Mouse (Mus musculus): ENCODE results near the gene Slc44a4.

Gene Slc44a4

GRCm38 (mm10) chr17:34913930-34914665 lies at the start of gene Slc44a4:
Gene Slc44a4 (plus strand): TSS chr17:34914466.
- no peak for DNase-seq

GRCm38 (mm10) chr17:34865981-34866380 lies 48.3 kb upstream of the Slc44a4 start:
- no peak for DNase-seq

GRCm38 (mm10) chr17:34874321-34874720 lies 39.9 kb upstream of the Slc44a4 start:
- no peak for DNase-seq

- no peak for DNase-seq
Measured at GRCm38 (mm10) chr17:34879336-34879879, 34.9 kb upstream of the Slc44a4 start, which contains the start of gene Zbtb12. Gene Zbtb12 (plus strand): TSS chr17:34879483.

DNA sequence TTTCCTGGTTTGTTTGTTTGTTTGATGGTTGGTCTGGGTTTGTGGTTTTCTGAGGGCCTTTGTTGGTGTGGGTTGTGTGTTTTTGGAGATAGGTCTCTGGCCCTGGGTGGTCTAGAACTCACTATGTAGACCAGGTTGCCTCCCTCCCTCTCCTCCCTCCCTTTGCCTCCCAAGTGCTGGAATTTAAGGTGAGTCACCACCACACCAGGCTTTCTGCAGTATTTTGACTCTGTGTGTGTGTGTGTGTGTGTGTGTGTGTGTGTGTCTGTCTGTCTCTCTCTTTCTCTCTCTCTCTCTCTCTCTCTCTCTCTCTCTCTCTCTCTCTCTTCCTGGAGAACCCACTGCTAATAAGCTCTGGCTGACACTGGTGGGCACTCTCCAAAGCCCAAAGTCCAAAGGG lies 33.1 kb upstream of the Slc44a4 start:
- no peak for DNase-seq

DNA sequence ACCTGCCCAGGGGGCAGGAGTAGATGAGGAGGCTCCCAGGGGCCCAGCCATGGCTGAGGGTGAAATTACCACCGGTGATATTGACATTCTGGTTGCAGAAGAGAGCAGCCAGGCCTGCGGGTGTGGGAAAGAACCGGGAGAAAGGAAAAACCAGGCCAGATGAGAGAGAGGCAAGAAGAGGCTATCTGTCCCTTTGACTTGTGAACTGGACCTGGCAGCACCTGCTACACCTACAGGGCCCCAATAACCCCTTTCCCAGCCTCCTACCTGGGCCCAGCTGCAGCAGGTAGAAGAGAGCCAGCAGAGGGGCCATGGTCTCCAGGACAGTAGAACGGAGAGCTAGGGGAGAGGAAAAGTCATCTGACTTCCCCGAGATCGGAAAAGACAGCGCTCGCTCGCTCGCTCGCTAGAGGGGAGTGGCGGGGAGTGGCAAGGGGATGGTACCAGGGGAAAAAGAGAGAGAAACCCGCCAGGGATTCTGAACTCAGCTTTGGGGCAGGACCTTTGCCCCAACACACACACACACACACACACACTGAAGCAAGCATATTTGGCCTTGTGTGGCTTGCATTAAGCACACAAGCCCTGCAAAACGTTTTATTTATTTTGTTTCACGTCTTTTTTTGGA lies 32.5 kb upstream of the Slc44a4 start, which contains the start of gene Gm20547:
TSS of gene Gm20547 (minus strand) at position 360 of the 628 bp plus-strand sequence.
- no peak for DNase-seq

DNA sequence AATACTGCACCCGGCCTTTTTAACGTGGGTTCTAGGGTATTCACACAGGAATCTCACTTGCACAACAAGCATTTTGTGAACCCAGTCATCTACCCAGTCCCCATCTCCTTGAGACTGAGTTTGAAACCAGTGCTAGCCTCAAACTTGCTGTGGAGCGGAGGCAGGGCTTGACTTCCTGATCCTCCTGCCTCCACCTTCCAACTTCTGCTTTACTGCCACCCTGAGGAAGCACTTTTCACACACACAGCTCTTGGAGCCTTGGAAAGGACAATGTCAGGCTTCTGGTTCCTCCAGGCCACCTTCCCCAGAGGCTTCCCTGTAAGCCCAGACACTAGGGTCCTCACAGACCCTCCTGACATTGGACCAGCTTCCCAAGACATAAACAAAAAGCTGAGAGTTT lies 30.9 kb upstream of the Slc44a4 start:
- no peak for DNase-seq

GRCm38 (mm10) chr17:34884704-34885103 lies 29.6 kb upstream of the Slc44a4 start:
- DNase-seq: no peak

- DNase-seq: no peak
Measured at GRCm38 (mm10) chr17:34885615-34886014, 28.7 kb upstream of the Slc44a4 start.

GRCm38 (mm10) chr17:34887942-34888341 lies 26.3 kb upstream of the Slc44a4 start:
- no peak for DNase-seq

DNA sequence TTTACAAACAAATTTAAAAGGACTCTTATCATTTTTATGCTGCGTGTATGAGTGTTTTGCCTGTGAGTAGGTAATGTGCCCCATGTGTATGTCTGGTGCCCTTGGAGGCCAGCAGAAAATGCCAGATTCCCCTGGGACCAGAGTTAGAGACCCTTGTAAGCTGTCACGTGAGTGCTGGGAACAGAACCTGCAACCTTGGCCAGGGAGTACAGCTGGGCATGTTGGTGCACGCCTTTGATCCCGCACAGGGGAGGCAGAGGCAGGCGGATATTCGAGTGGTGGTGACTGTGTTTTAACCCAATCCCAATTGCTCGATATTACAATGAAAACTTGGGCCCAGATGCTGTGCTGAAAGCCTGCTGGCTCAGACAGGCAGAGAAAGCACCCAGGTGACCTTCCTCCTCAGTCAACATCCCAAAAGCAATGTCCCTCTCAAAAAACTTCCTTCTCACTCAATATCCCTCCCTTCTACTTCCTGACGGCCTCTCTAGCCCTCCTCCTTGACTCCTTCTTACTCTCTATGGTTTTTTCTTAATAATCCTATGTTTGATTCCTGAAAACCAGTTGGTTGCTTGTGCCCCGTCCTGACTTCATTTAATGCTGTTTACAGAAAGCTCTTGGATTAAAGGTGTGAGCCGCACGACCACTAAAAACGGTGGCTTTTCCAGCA lies 24.1 kb upstream of the Slc44a4 start:
- no peak for DNase-seq

DNA sequence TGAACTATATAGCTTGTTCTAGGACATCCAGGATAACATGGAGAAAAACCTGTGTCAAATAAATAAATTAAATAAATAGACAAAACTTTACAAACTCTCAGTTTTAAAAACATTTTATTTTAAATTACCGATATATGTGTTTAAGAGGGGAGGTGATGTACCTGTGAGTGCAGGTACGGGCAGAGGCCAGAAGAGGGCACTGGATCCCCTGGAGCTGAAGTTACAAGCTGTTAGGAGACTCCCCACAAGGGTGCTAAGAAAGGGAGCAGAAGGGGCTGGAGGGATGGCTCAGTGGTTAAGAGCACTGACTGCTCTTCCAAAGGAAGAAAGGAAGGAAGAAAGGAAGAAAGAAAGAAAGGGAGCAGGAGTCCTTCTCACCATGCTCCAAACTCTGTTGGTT lies 22.9 kb upstream of the Slc44a4 start:
- DNase-seq: no peak

- no peak for DNase-seq
Measured at GRCm38 (mm10) chr17:34893072-34893824, 21.0 kb upstream of the Slc44a4 start.

GRCm38 (mm10) chr17:34894074-34894597 lies 20.1 kb upstream of the Slc44a4 start:
- DNase-seq: peak; percentile 94

GRCm38 (mm10) chr17:34894801-34895530 lies 19.3 kb upstream of the Slc44a4 start:
- DNase-seq: peak; percentile 48

- no peak for DNase-seq
Measured at GRCm38 (mm10) chr17:34895724-34896123, 18.5 kb upstream of the Slc44a4 start.

- DNase-seq: no peak
Measured at GRCm38 (mm10) chr17:34896366-34896765, 17.9 kb upstream of the Slc44a4 start.

DNA sequence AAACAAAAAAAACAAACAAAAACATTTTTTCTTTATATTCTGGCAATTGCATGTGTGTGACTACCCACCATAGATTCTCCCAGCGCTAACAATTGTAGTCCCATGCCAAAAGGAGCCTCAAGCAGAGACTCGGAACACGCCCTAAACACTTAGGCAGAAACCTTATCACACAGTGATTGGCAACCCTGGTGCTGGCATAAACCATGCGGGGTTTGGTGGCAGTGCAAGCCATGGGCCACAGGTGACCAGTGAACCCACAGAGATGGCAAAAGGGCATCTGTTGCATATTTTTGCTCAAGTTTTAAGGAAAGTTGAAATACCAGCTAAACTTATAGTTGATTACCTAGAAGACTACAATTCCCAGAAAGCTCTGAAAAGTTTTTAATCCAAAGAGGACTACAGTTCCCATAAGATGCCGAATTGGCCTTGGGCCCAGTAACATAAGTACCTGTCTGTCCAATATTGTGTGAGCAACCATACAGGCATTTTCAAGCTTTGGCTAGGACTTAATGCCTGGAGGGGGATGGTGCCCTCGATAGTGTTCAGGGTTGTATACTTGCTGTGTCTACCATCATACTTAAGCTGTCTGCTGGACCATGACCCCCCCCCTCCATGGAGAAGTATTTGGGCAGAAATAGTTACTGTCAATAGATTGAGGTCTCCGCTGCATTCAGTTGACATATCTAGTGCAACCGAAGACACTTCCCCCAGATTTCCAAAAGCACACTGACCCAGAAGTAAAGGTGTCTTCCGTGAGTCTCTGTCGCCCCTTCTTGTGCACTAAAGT lies 16.7 kb upstream of the Slc44a4 start:
- peak; percentile 68 for DNase-seq

GRCm38 (mm10) chr17:34898160-34898586 lies 16.1 kb upstream of the Slc44a4 start, which contains the start of the genes C2 and Ehmt2:
Gene C2 (minus strand): TSS chr17:34898265.
Gene Ehmt2 (plus strand): TSS chr17:34898469.
- DNase-seq: peak; percentile 77

- DNase-seq: no peak
Measured at GRCm38 (mm10) chr17:34898706-34899052, 15.6 kb upstream of the Slc44a4 start.
